Mouse (Mus musculus): ENCODE measurements around the gene Epha4. TPM values are rescaled to one million over a fixed set of nuclear protein-coding genes. Genes with fewer than 3 reads are reported as not detected.

The Epha4 gene
- total RNA-seq, 2 experiments from 2014 or later = 1.7 to 2.3 TPM

DNA sequence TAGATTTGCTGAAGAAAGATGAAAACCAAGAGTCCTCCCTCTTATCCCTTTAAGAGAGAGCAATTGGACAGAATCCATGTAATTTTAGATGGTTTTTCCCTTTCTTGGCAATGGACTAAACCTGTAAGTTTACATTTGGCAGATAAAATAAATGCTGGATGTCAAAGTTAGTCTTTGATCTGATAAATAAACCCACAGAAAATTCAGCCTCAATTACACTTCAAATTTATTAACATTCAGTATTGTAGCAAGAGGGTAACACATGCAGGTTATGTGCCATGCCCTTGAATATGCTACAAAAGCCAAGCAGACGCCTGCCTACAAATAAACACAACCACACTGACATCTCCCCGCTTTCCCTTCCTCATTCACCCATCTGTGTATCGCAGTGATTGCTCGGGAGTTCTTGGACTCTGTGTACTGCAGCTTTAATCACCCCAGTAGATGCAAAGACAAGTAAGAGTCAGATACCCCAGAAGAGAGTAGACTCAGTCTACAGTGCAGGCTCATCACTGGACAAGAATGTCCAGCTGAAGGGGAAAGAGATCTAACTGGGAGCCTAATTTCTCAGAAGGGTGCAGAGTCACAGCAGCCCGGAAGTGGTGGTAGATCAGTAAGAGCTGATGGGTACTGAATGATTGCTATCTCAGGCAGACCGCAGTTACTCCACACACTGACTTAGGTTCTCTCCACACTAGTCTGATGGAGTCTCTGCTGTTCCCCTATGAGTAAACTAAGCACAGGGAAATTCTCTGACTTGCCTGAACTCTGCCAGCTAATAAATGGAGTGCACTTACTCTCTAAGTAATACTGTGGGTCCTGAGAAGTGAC lies 29.9 kb downstream of the Epha4 start:
- no peak for DNase-seq

DNA sequence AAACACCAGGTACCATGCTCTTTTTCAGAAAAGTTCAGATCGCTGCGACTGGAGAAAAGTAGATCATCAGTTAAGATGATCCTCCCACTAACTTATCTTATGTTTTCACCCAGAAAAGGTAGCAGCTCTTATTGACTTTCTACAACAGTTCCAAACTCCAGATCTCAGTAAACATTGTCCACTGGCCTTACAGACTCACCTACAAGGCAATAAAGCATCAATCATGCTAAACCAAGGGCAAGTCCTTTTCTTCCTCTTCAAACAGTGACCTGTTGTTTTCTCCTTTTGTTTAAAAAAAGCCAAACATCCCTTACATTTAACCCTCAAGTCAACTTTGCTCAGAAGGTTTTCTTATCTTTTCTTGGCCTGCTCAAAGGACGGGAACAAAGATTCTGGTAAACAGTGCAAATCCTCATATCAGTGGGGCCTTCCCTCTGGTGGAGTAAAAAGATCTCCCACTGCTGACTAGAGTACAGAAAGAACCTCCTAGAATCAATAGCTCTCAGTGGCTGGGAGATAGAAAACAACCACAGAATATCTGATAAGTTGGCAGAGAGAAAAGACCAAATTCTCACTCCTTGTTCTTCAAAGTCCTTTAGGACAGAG lies 39.0 kb downstream of the Epha4 start:
- no peak for DNase-seq

DNA sequence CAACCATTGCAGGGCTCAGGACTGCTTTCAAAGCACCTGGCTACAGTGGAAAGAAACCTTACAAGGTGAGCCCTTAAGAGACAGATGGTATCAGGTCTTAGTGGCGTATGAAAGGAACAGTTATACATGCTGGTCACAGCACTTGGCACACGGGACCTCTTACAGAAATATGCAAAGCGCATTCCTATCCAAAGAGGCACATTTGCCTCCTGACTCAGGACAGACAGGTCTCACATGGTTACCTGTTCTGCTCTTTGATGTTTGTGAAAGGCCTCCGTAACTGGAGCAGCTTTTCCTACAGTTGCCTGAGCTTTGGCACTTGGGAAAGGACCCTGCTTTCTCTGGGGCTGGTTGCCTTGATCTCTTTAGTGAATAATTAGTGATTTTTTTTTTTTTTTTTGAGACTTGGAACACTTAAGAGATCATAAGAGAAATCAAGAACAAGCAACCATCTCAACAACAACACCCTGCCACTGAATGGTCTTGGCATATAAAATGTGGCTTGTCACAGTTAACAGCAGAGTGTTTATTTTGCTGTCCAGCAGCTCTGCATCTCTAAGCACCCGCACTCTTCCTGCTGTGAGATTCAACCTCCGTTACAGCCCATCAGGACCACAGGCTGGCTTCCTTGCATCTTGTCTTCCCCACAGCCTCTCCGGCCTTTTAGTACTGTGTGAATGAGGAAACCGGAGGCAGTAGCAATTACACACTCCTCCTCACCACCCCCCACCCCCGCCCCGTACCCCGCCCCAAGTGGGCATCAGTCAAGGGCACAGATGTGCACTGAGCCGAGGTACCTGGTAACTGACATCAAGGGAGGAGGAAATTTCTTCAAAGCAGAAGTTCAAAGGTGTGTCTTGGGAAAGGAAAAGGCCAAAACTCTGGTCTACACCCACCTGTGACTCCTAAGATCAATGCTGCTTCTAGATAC lies 41.2 kb downstream of the Epha4 start:
- DNase-seq = no peak

DNA sequence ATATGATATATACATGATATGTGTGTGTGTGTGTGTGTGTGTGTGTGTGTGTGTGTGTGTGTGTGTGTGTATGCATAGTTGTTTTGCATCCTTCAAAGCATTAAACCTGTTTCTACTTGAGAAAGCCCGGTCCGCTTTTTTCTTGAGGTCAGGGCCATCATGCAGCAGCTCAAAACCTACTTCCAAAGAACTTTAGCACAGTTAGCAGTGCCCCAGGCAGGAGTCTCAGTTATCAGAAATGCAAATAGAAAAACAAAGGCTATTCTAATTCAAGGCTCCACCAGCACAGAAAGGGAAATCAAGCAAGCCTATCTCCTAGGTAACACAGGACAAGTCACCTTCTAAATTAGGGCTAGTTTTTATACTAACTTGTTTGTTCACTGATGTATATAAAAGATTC lies 42.3 kb downstream of the Epha4 start:
- no peak for DNase-seq

DNA sequence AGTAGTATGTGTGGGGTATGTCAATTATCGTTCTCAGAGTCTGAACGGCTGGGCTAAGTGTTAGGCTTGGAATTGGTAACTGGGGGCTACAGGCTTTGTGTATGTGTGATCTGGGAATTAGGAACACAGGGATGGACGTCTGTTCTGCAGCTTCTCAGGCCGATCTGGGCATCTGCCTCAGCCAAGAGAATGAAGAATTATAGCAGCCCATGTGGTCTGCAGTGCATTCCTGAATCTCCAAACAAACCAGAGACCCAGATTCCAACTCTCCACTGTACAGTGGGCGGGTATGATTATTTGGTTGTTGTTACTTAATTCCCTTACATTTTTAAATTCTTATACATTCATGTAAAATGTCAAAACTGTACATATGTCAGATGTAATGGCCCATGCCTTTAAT lies 43.4 kb downstream of the Epha4 start:
- no peak for DNase-seq

DNA sequence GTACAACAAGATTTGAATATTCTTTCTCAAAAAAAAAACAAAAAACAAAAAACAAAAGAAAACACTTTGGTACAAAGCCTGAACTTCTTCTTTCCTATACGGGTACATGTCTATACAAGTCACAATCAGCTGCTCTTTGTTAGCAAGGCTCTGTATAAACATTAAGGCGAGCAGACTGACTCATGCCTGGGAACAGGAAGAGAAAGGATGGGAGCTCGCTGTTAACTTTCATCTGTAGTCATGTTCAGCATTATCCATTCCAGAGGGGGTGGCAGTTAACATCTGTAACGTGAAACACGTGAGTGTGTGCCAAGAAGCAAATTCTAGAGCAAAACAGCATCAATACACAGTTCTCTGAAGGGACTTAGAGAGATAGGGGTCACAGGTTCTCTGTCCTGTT lies 43.9 kb downstream of the Epha4 start:
- DNase-seq = no peak

DNA sequence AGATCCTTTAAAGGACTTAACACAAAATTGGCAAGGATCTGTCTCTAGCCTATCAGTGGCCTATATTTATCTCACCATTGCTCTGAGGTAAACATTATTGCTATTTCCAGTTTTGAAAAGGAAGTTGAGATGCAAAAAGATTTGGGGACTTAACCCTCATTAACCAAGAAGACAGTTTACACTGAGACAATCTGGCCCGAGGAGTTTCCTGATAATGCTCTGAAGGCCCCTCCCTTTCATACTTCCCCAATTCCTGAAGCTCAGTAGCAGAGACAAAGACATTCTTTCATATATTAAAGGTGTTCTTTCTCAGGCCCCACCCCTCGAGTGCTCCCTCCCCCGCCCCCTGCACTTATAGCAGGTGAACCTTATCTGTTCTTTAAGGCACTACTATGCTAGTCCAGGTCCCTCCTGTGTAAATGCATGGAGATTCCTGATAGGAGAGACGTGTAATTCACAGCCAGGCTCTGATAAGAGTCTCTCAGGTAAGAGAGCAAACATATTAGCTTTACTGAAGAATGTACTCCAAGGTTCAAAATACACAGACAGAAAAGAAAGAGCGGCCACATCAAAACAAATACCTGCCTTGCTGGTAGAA lies 46.1 kb downstream of the Epha4 start:
- no peak for DNase-seq

DNA sequence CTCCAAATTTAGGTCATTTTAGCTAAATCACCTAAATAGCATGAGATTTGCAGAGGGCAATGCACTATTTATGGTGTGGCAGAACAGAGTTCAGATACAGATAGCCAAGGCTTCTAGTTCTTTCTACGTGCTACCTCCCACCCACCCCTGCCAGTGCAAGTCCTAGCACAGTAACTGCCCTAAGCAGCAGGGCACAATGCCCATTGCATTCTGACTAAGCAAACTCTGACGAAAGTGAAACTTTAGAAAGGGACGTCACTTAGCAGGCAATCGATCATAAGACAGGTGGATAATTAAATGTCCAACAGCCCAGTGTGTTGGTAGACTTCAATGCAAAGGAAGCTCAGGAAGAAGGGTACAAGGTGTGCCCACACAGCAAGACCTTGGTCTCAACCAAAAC lies 49.4 kb downstream of the Epha4 start:
- no peak for DNase-seq

DNA sequence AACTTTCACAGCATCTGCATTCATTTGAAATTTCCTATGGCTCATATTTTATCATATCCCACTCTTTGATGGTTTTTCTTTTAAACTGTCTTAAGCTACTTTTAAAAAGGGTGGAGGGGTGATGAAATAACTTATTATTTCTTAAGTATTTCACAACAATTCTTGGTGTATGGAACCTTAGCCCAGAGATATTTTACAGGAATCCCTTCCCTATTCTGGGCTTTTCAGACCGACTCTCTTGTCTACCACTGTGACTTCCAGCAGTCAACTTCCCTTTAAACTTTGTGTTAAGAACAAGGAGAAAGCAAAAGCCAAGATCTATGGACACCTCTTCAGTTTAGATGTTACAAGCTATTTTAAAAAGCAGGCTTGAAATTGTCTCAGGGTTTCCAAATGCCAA lies 50.8 kb downstream of the Epha4 start:
- no peak for DNase-seq

DNA sequence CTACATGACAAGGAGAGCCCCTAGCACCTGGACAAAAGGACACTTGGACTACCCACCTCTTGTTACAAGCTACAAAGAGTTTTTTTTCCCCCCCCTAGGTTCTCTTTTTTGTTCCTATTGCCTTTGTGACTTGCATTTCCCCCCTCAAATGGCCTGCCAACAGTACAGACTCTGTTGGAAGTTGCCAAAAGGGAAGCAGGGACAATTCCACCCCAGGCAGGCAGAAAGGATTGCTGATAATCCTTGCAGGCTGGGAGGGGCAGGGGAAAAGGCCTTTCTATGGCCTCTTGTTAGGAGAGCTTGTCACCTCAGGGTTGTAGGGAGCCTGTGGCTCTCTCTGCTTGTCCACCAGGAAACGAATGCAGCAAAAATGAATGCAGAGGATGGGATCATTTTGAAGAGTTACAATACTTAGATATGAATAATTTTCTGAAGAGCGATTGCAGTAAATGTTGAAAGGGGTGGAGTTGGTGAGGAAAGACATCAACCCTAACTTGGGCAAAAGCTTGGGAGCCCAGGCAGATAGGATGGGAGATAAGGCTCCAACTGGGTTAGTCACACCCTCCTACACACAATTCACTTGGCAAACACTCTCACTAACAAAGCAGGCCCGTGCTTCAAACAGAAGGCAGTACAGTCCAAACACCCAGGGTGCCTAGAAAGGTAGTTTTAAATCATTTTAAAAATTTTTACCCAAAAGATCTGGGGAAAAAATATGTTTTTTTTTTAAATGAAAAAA lies 52.8 kb downstream of the Epha4 start:
- no peak for DNase-seq

DNA sequence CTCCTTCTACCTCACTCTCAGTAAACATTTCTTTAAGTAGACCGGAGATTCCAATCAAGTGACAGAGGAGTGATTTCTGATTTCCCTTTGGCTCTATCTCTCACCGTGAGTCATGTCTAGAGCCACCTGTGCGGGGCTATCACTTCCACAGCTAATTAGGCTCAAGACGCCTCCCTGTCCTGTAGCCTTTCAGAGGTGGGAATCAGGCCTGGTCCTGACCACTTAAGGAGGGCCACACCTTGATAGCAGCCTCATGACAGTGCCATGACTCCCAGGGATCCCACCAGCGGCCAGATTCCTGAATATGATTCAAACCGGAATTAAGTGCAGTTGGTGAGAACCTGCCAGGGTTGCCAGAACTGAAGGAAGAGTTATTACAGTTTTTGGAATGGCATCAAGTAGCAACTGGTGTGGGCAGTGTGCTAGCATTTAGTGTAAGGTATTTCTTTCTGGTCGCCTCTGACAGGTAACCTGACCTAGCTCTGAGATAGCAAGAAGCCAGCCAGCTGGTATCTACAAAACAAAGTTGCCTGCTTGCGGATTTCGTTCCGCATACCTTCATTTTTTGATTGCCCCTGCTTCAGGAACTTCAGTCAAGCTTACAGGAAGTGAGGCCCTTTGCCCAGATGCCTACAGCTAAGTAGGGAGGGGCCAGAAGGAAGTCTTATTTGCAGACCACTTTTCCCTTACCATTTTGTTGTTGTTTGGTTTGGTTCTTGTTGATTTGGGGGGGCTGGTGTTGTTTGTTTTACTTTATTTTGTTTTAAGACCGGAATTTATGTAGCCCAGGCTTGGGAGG lies 53.9 kb downstream of the Epha4 start:
- no peak for DNase-seq

DNA sequence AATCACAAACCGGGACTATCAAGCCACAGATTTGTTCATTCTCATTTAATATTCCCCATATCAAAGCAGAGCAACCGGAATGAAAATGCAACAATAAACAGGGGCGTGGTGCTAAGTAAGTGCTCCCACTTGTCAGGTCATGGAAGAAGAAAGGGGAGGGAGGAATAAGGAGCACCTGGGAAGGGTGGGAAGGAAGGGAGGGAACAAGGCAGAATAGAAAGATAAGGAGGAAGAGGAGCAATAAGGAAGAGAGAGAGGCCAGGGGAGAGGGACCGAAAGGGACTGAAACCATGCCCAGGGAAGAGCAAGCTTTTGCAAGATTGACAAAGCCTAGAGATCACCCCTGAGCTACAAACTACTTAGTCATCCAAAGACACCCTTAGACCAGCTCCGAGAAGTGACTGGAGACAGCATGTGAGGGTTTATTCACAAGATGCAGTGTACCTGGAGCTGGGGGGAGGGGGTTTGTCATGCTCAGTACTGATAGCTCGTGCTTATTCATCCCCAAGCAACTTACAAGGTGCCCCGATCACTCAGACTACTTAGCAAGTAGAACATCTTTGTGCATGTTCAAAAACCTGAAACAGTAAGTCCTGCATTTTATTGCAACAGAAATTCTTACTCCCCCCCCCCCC lies 56.0 kb downstream of the Epha4 start:
- no peak for DNase-seq

DNA sequence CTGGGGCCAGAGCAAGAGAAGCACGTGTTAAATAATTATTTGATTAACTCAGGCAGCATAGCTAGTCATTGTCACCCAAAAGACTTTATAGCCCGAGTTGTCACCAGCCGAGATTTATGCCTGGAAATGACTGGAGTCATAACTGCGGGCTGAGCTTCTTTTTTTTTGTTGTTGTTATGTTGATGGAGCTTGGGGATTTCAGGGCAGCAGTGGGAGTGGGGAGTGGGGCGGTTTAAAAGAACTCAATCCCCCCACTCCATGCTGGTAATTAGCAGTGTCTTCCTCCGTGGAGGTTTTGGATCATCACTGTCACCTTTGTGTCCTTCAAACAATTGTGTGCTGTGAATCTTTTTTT lies 57.5 kb downstream of the Epha4 start:
- DNase-seq = no peak

DNA sequence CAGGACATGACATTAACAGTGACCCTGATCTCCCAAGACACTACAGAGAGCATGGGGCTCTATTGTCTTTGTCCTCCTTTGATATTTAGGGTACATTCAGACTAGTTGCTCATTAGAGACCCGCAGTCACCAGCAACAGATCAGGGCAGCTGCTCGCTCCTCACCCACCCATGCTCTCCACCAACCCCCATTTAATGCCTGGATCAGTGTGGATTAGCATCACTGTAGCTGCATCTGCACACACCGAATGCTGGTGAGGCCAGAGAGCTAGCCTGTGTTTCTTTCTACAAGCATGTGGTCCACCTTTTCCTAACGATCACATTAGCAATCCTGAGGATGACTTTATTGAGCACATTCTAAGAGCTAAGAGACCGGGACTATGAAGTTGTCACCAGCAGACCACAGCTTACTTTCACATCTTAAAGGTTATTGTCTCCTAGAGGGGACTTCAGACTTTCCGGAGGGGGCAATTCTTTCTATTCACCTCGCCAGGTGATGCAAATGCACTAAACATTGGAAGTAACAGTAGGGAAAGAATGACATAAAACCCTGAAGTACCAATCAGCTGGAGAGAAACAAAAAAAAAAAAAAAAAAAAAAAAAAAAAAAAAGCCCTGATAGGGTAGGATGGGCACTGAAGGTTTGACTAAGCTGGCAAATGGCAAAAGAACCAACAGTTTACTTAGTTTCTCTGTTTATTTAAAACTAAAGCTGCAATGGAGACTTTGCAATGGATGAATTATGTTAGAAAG lies 58.0 kb downstream of the Epha4 start:
- no peak for DNase-seq

DNA sequence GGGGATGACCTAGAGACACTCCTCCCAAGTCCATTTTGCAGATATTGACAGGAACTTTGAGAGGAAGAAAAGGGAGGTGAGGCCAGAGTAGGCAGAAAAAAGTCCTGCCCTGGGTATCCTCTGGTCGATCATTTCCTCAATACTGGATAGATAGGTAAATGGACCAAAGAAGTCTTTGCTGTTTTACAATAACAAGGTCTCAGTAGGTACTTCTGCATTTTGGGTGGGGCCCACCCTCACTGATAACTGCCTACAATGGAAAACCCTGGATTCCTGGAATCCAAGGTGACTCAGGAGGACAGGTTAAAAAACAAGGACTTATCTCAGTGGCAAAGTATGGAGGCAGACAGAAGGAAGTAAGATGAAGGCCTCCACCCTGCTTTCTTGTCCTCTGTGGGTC lies 61.1 kb downstream of the Epha4 start:
- DNase-seq = no peak

DNA sequence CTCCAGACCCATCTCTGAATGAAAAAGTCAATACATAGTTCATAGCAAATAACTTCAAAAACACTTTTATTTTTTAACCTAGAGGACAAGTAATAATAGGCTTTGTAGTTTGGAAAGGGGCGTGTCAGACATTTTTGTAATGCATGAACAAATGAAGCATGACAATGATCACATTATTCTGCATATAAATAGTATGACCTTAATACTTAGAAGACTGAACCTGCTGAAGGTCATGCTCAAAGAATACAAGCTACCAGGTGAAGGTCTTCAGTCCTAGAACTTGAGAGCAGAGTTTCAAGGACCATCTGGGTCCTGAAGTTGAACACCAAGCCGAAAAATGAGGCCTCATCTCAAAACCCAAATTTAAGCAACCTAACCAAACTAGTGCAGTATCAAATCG lies 62.2 kb downstream of the Epha4 start:
- DNase-seq = no peak

DNA sequence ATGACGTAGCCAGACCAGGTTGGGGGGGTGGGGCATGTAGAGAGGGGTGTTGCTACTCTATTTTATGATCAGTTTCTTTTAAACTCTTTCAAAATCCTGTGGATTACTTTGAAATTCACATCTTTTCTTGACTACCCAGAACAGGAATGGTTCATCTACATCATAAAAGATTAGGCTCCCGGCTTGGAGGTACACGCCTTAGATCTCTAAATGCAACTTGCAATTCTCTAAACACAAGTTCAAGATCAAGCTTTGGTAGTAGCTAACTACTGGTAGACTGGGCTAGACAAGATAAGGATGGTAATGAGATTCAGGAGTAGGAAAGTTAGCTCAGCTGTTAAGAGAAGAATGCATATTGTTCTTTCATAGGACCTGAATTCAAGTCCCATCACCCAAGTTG lies 63.3 kb downstream of the Epha4 start:
- no peak for DNase-seq

DNA sequence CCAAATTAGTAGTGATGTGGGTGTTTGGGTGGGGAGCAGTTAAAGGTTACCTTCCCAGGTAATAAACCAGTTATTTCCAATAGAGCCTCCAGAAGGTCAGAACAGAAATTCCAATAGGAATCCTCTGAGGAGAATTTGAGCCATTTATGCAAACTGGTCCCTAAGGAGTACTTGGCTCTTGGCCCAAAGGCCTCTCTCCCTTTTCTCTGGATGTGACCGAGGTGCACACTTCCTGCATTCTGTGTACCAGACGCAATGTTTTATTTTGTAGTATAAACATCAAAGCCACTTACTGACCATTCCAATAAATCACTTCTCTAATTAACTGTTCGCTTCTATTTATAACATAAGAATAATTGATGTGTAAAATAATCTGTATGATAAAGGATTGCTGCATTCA lies 64.7 kb downstream of the Epha4 start:
- DNase-seq = no peak

DNA sequence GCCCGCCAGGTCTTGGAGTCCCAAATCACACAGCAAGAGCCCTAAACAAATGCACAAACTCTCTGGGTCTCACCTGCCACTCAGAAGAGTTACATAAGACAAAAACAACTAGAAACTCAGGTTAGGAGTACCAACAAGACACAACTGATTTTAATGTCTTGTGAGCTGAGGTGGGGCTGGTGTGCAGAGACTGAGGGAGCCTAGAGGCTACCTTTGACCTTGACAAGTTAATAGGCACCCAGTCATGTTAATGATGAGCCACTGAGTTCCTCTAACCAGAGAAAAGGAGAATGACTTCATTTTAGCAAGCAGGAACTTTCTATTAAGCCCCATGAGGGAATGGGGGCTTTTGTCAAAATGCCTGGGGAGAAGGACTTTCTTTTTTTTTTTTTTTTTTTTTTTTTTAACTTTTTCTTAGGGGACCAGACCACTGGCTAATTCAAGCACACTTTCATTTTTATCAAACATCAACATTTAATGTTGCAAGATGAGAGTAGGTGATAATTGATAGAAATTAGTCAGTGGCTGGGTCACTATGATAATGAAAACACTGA lies 67.8 kb downstream of the Epha4 start:
- no peak for DNase-seq

Data from adrenal gland, postnatal 36 days (tissue).